Mouse (Mus musculus) lung, embryonic 16.5 days (tissue): ENCODE results near the gene AI413582. TPM values are rescaled to one million over a fixed set of nuclear protein-coding genes. Genes with fewer than 3 reads are reported as not detected.
A peak's percentile ranks its signal among the peaks of the same experiment; 100 is the strongest.

Source experiments
- ATAC-seq: fragments of 200-750 bp; cut with Nextera tagmentation; 2 replicates; pipeline ENCODE4 v1.8.0; 2017; ENCODE audit warnings: low read depth, mild to moderate bottlenecking, moderate library complexity
- H3K27ac ChIP-seq: fragments of 300-500 bp; sonication (generic); 2 replicates; pipeline ENCODE4 v1.5.1; 2014; ENCODE audit warnings: mild to moderate bottlenecking, control low read depth, low read length
- H3K27me3 ChIP-seq: fragments of 300-500 bp; sonication (generic); 2 replicates; pipeline ENCODE4 v1.6.1; 2014; ENCODE audit warnings: low read depth, low read length, mixed read lengths; ENCODE audit not compliant: control insufficient read depth, insufficient read depth
- H3K36me3 ChIP-seq: fragments of 300-500 bp; sonication (generic); 2 replicates; pipeline ENCODE4 v1.6.1; 2014; ENCODE audit warnings: low read length; ENCODE audit not compliant: control insufficient read depth, insufficient read depth
- H3K4me1 ChIP-seq: fragments of 300-500 bp; sonication (generic); replicated peaks from 2 replicates; pipeline ENCODE4 v1.6.1; 2014; ENCODE audit warnings: low read length, mixed read lengths; ENCODE audit not compliant: control insufficient read depth, insufficient read depth
- H3K4me2 ChIP-seq: fragments of 300-500 bp; sonication (generic); 2 replicates; pipeline ENCODE4 v1.6.1; 2014; ENCODE audit warnings: low read depth, low read length, control low read depth
- H3K4me3 ChIP-seq: fragments of 300-500 bp; sonication (generic); 2 replicates; pipeline ENCODE4 v1.5.1; 2014; ENCODE audit warnings: mild to moderate bottlenecking, low read length, control low read depth
- H3K9ac ChIP-seq: fragments of 300-500 bp; sonication (generic); 2 replicates; pipeline ENCODE4 v1.6.1; 2014; ENCODE audit warnings: low read length, control low read depth
- H3K9me3 ChIP-seq: fragments of 300-500 bp; sonication (generic); 2 replicates; pipeline ENCODE4 v1.6.1; 2016; ENCODE audit warnings: low read length; ENCODE audit not compliant: control insufficient read depth
- WGBS: fragments of 180-500 bp; shearing (Covaris S2); extraction: QIAGEN DNeasy Blood & Tissue Kit; methylation state at CpG from one replicate; pipeline ENCODE4 v1.1.7; 2014; 5-methylcytosine and 5-hydroxymethylcytosine counted together
- polyA plus RNA-seq: library from polyadenylated mRNA; unstranded; fragments of >200 nt; fragmentation: Nextera tagmentation; extraction: Ambion mirVana; gene quantifications from 2 replicates; pipeline ENCODE4 v1.2.1, GENCODE M21; 2015

AI413582 gene
- polyA plus RNA-seq, result 17.6 and 19.1 TPM in 2 replicates

DNA sequence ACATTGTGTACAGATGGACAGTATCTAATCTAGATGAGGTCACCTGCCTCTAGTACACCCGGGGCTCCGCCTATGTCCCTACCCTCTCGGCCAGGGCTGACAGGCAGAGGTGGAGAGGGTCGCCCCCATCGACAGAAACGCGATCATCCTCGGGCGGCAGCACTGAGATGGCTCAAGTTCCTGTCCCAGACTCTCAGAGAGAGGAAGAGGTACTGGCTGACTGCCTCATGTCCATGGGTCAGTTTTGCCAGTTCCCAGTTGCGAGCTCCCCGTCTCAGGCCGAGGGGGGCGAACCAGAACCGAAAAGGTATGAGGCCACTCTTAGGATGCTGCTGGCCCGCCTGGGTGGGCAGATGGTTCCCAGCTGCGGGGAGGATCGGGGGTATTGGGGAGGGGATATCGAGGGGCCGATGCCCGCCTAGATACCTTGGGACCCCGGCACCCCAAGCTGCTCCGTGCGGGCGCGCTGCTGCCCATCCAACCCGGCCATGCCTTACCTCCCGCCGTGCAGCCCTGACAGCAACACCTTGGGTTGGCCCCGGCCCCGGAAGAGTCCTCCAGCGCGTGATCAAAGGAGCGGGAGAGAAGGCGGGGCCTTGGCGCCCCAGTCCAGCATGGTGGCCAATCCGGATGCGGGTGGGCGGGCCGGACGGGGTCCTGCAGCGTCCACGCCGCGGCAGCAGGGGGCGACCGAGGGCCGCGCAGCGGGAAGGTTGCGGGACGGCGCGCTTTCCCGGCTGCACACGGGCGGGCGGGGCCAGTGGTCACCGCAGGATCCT, at the start of gene AI413582:
Gene AI413582 (minus strand): TSS at position 594 of the 779 bp plus-strand sequence.
- under 1% methylated on average over 54 of the region's 58 CpGs for WGBS
- Histone ChIP-seq H3K9ac (peak within 1 kb of the TSS; percentile 79), H3K4me1 (peaks cover 14% of the 10 kb centered on the region), H3K9me3 (no peaks in the 10 kb centered on the region), H3K4me2 (peak within 1 kb of the TSS; percentile 97), H3K27me3 (no peaks in the 10 kb centered on the region), H3K27ac (peak within 1 kb of the TSS; percentile 28; the same call in 1 of the 2 replicates), H3K4me3 (peak within 1 kb of the TSS; percentile 74), H3K36me3 (0 out of 2 replicates have a peak, but pooled peaks cover 3% of the 10 kb centered on the region)
- peak; percentile 94 for ATAC-seq

DNA sequence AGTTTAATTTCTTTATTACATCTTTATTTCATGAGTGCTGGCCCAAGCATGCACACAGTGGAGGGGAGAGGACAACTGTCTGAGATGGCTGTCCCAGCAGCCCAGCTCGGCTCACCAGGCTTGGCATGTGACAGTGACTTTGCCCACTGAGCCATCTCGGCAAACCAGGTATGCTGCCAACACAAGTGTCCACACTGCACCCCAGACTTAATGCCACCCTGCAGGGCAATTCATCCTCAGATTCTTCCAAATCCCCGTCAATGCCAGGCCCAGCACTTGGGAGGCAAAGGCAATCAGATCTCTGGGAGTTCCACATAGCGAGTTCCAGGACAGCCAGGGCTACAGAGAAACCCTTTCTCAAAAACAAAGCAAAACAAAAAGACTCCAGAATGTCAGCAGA, 47.5 kb upstream of the AI413582 start:
- Histone ChIP-seq H3K9ac (no peak overlapping the region), H3K4me1 (peaks cover 6% of the 10 kb centered on the region; the same call in 1 of the 2 replicates), H3K27me3 (no peaks in the 10 kb centered on the region), H3K27ac (no peak overlapping the region), H3K4me2 (no peak overlapping the region), H3K36me3 (peaks cover 5% of the 10 kb centered on the region), H3K9me3 (no peaks in the 10 kb centered on the region), H3K4me3 (no peak overlapping the region)
- 80% methylated on average over 4 of the region's 4 CpGs for WGBS
- ATAC-seq, result no peak

DNA sequence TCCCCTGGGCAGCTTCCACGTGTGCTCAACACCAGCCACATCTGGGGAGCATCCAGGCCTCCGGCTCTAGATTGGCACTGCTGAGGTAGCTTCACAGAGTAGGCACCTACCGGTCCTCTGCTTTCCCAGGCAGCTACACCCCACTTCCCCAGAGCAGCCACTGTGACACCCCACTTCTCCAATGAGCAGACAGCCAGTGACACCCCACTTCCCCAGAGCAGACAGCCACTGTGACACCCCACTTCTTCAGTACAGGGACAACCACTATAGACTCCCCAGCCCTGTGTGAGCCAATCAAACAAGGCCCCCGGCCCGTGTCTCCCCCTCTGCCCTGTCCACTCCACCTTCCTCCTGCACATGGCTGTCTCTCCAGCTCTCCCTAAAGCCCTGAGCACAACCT, 46.4 kb upstream of the AI413582 start:
- H3K4me1 ChIP-seq, result peaks cover 6% of the 10 kb centered on the region; the same call in 1 of the 2 replicates
- no peak overlapping the region for H3K9ac ChIP-seq
- no peak overlapping the region for H3K4me3 ChIP-seq
- peaks cover 3% of the 10 kb centered on the region; the same call in 1 of the 2 replicates for H3K36me3 ChIP-seq
- H3K4me2 ChIP-seq, result no peak overlapping the region
- WGBS, result 73% methylated on average over 5 of the region's 5 CpGs
- no peak for ATAC-seq
- H3K27me3 ChIP-seq, result no peaks in the 10 kb centered on the region
- H3K27ac ChIP-seq, result no peak overlapping the region
- no peaks in the 10 kb centered on the region for H3K9me3 ChIP-seq

DNA sequence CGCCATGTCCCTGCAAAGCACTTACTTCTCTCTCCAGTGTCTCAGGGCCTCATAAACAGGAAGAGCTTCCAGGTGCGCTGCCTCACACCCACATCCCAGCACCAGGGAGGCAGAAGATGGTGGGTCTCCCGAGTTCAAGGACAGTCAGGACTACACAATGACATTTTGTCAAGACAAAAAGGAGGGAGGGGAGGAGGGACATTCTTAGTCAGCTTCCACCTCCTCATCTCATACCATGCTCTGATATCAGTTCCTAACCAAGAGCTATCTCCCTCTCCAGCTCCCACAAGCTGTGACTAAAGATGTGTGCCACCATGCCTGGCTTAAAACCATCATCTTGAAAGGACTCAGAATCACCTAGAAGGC, 45.9 kb upstream of the AI413582 start:
- ATAC-seq, result no peak
- WGBS, result 43% methylated on average over 3 of the region's 3 CpGs
- Histone ChIP-seq H3K4me2 (no peak overlapping the region), H3K9ac (no peak overlapping the region), H3K4me1 (peaks cover 6% of the 10 kb centered on the region; the same call in 1 of the 2 replicates), H3K4me3 (no peak overlapping the region), H3K9me3 (no peaks in the 10 kb centered on the region), H3K36me3 (peaks cover 3% of the 10 kb centered on the region; the same call in 1 of the 2 replicates), H3K27ac (no peak overlapping the region), H3K27me3 (no peaks in the 10 kb centered on the region)

DNA sequence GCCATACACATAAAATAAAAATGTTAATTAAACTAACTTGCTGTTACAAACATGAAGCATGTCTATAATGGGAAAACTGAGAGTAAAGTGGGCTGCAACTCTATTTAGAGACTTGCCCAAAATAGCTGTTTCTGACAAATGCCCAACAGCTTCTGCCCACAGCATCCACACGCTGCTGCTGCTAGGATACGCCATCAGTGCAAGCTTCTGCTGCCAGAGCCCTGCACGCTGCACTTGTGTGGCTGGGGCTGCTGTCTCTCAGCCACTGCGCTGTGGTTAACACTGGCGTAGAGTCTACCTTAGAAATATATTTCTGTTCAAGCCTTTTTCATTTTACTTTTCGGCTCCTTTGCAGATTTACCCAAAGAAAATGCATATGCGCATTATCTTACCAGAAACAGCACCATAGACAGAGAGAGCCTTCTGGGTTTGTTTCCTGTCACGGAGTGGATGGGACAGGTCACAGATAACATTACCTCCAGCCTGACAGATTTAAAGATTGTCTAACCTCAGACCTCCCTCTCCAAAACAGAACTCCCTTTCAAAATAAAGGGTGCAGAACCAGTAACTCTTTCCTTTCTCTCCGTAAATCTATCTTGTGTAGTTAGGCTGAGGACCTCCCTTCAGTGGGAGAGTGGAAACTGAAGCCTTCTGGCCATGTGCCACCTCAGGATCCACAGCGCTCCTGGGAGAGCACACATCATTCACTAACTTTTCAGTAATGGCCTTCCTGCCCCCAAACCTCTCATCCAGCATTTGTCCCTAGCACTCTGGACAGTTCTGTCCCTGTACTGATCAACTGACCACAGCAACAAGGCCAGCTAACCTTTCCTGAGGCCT, 45.3 kb upstream of the AI413582 start:
- no peak overlapping the region for H3K27ac ChIP-seq
- no peak overlapping the region for H3K4me2 ChIP-seq
- H3K9ac ChIP-seq, result no peak overlapping the region
- WGBS, result 71% methylated on average over 10 of the region's 10 CpGs
- H3K4me1 ChIP-seq, result peaks cover 6% of the 10 kb centered on the region; the same call in 1 of the 2 replicates
- no peak for ATAC-seq
- H3K36me3 ChIP-seq, result peaks cover 3% of the 10 kb centered on the region; the same call in 1 of the 2 replicates
- no peaks in the 10 kb centered on the region for H3K27me3 ChIP-seq
- no peaks in the 10 kb centered on the region for H3K9me3 ChIP-seq
- H3K4me3 ChIP-seq, result no peak overlapping the region

DNA sequence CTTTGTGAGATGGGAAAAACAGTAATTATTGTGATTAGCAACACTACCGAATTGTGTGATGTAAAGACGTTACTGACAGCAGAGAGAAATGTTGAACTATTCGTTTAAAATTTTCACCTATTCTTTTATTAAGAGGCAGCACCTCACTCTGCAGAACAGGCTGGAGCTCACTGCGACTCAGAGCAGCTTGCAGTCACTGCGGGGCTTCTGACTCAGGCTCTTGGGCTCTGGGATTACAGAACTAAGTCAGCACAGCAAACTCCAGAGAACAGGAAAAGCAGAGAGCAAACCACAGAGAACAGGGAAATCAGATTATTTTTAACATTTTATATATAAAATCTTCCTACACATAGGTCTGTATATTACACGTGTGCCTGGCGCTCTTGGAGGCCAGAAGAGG, 44.0 kb upstream of the AI413582 start:
- Histone ChIP-seq H3K9ac (no peak overlapping the region), H3K9me3 (no peaks in the 10 kb centered on the region), H3K4me2 (no peak overlapping the region), H3K27me3 (no peaks in the 10 kb centered on the region), H3K4me3 (no peak overlapping the region), H3K27ac (no peak overlapping the region), H3K36me3 (peaks cover 3% of the 10 kb centered on the region; the same call in 1 of the 2 replicates), H3K4me1 (peaks cover 6% of the 10 kb centered on the region; the same call in 1 of the 2 replicates)
- WGBS, result 82% methylated on average over 7 of the region's 7 CpGs
- no peak for ATAC-seq

DNA sequence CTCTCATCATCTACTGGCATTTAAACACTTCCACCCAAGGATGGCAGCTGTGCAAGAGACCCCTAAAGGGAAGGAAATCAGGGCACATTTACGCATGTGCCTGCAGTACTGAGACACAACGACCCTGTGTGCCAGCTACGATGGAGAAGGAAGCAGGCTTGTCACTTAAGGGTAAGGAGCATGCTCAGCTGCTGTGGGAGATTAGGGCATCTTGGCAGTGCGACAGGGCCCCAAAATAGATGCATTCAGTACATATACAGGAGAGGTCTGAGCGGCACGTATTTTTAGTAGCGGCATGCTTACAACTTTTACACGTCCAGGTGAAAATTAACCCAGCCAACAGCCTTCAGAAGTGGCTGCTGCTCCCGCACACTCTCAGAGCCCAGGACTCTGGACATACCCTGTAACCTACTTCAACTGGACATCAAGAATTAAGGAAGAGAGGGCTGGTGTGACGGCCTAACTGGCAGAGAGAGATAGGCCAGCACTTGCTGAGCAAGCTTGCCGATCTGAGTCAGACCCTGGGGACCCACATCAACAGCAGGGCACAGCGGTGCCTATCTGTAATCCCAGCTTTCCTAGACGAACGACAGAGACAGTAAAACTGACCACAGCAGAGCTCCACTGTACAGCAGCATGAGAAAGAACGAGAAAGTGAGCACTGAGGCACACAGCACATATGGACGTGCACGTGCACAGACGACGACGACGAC, 38.1 kb upstream of the AI413582 start:
- Histone ChIP-seq H3K4me1 (peaks cover 7% of the 10 kb centered on the region), H3K4me2 (no peak overlapping the region), H3K27ac (no peak overlapping the region), H3K4me3 (no peak overlapping the region), H3K27me3 (no peaks in the 10 kb centered on the region), H3K9ac (no peak overlapping the region), H3K36me3 (peaks cover 3% of the 10 kb centered on the region; the same call in 1 of the 2 replicates), H3K9me3 (no peaks in the 10 kb centered on the region)
- no peak; the same call in 1 of the 2 replicates for ATAC-seq
- WGBS, result 71% methylated on average over 21 of the region's 21 CpGs

DNA sequence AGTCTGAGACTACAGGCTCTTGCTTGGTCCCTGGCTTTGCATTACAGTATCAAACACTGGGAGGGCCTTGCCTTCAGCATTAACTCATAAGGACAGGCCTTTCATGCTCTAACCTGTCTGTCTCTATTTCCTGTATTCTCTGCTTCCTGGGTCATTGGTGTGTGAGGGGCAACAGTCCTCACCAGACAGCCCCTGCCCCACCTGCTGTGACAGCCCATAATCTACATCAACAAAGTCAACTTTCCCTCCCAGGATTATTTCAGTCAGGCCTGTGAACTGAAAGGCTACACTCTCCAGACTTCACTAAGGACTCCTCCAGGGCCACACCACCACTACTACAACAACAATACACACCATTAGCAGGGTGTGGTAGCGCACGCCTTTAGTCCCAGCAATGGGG, 37.5 kb upstream of the AI413582 start:
- Histone ChIP-seq H3K36me3 (peaks cover under 1% of the 10 kb centered on the region; the same call in 1 of the 2 replicates), H3K4me2 (no peak overlapping the region), H3K9me3 (no peaks in the 10 kb centered on the region), H3K4me1 (peaks cover 7% of the 10 kb centered on the region), H3K27me3 (no peaks in the 10 kb centered on the region), H3K9ac (no peak overlapping the region), H3K27ac (no peak overlapping the region), H3K4me3 (no peak overlapping the region)
- no peak for ATAC-seq
- WGBS, result 90% methylated on average over 2 of the region's 2 CpGs
